Mouse (Mus musculus) inflammation-experienced regulatory T-cells, adult 6 months (primary cell): ENCODE results near the gene Oaz3. TPM values are rescaled to one million over a fixed set of nuclear protein-coding genes. Genes with fewer than 3 reads are reported as not detected.
A peak's percentile ranks its signal among the peaks of the same experiment; 100 is the strongest.

Experiments
- ATAC-seq: one replicate; pipeline ENCODE4 v1.8.0; 2017
- polyA plus RNA-seq, 3 experiments: library from polyadenylated mRNA; unstranded; fragments of 100-300 nt; shearing (Covaris generic); gene quantifications; one replicate each; pipeline ENCODE4 v1.2.1; 2017

Gene Oaz3
- polyA plus RNA-seq, 3 experiments from 2014 or later: 0.75 to 1.2 (median 1.0) TPM

DNA sequence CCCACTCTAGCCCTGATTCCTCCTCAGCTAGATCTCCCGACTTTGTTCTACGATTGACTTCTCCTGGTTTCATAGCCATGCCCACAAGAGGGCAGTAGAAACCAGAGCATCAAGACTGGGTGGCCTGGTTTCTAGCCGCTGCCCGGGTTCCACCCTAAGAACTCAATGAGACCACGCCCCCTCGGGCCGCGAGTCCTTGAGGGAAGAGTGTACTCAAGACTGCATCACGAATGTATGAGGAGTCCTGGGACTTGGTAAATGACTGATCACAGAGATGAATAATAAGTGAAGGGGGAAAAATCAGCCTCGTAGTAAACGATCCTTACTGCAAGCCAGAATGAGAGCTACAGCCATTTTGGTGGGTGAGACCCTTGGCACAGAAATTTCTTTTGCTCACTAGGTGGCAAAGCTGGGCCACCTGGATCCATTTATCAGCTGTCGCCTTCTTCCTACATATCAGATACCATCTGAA, 12.8 kb upstream of the Oaz3 start:
- peak; percentile 75 for ATAC-seq

DNA sequence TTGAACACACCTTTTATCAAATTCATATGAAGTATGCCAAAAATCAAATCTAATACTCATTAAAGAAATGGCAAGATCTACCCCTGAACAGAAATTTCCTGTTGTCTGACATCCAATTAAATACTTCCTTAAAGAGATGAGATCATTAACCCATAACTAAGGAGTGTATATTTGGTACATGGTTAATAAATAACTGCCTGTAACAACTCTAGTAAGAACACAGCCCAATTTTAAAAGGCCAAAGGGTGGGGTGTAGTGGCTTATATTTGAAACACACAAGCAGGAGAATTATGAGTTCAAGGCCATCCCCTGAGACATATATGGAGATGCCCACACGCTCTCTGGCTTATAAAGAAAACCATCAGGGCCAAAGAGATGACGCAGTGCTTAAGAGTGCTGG, 5.7 kb upstream of the Oaz3 start:
- ATAC-seq: no peak

DNA sequence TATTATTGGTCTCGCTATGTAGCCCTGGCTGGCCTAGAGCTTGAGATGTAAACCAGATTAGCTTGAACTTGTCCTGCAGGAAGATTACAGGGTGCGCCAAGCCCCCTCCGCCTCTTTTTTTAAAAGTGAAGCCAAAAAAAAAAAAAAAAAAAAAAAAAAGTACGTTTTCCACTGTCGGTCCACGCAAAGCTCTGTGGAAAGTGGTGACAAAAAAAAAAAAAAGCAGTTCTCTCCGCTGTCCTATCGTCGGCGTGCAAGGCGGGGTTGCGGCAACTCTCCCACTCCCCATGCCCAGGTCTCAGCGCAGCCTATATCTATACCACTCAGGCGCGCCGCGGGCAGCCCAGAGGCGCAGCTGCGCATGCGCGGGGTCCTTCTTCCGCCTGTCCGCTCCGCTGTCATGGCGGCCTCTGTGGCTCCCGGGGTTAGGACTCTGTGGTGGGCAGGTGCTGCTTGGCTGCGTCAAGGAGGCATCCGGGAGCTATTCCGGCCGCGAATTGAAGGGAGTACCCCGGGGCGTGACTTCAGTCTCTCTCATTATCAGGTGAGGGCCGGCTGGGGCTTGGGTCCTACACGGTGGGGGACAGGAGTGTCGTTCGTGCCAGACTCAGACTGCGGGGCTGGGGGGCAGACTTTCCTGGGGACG, 641 bp downstream of the Oaz3 start, which contains the start of gene Mrpl9:
Gene Mrpl9, plus strand, starts transcription at position 368 of the 646 bp plus-strand sequence.
- peak; percentile 90 for ATAC-seq

- ATAC-seq: no peak
Measured at GRCm38 (mm10) chr3:94441182-94441581, 2.5 kb downstream of the Oaz3 start.

DNA sequence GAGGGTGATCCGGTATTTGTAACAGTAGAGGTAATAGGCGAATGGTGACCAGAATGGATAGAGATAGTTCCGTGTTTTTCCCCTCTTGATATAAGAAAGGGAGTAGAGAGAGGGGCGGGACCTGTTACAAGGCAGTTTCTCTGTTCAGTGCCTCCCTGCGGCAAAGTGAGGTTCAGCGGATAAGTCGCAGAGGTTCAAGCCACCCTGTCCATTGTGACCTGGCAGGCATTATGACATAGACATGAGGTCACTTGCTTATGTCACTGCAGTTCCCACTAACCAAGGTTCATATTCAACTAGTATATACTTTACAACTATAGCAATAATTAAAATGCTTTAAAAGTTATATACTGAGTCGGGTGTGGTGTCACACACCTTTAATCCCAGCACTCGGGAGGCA, 7.3 kb downstream of the Oaz3 start:
- no peak for ATAC-seq

- ATAC-seq: no peak
Measured at GRCm38 (mm10) chr3:94434305-94434704, 9.4 kb downstream of the Oaz3 start.

DNA sequence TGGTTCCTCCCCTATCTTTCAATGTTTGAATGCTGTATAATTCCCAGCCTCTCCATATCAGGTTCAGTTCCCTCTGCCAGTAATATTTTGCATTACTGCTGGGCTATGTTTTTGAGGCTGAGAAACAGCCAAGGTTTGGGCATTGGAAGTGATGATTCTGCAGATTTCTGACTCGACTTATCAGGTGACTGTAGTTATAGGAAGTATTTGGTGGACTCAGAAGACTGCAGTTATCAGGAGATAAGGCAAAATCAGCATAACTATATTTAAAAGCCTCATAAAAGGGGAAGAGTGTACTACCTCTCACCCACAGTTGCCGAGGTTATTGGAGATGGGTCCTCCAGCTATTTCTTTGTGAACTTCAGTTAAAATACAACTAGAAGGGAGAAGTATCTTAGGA, 12.7 kb downstream of the Oaz3 start:
- ATAC-seq: no peak

- peak; percentile 97 for ATAC-seq
Measured at GRCm38 (mm10) chr3:94413031-94413679, 30.6 kb downstream of the Oaz3 start, which contains the start of gene Tdrkh. Gene Tdrkh, plus strand, starts transcription at chr3:94413273.

- ATAC-seq: peak; percentile 6
Measured at GRCm38 (mm10) chr3:94412530-94412929, 31.2 kb downstream of the Oaz3 start.

- no peak for ATAC-seq
Measured at GRCm38 (mm10) chr3:94405561-94405960, 38.2 kb downstream of the Oaz3 start.

DNA sequence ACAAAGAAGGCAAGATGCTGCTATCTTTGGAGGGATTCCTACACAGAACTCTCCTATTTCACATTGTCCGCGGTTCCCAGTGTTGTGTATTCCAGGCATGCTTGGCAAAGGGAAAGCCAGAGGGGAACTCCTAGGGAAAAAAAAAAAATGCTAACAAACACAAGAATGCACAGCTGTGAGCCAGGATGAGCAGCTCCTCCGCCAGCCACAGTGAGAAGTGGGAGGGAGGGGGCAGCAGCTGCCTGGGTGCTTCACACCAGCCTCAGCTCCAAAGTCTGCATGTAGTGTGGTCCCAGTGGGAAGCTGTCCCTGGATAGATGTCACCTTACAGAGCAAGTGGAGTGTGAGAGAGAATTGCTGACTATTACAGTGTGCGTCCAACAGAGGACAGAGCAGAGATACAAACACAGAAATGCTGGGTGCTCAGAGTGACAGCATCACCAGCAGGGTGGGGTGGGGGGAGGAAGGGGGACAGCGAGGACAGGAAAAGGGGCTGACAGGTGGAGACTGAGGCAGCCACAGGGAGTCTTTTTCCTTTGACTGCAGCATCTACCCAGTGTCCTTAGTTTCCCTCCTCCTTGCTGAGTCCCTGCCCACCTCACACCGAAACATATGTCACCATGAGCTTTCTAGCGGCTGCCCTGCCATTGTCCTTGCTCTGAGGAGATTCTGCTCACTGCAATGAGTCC, 39.2 kb downstream of the Oaz3 start:
- no peak for ATAC-seq

DNA sequence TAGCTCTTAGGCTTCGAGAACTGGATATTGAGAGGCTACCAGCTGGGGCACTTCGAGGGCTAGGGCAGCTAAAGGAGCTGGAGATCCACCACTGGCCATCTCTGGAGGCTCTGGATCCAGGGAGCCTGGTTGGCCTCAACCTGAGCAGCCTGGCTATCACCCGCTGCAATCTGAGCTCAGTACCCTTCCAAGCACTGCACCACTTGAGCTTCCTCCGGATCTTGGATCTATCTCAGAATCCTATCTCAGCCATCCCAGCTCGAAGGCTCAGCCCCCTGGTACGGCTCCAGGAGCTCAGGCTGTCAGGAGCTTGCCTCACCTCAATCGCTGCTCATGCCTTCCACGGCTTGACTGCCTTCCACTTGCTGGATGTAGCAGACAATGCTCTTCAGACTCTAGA, 41.3 kb downstream of the Oaz3 start:
- ATAC-seq: no peak

DNA sequence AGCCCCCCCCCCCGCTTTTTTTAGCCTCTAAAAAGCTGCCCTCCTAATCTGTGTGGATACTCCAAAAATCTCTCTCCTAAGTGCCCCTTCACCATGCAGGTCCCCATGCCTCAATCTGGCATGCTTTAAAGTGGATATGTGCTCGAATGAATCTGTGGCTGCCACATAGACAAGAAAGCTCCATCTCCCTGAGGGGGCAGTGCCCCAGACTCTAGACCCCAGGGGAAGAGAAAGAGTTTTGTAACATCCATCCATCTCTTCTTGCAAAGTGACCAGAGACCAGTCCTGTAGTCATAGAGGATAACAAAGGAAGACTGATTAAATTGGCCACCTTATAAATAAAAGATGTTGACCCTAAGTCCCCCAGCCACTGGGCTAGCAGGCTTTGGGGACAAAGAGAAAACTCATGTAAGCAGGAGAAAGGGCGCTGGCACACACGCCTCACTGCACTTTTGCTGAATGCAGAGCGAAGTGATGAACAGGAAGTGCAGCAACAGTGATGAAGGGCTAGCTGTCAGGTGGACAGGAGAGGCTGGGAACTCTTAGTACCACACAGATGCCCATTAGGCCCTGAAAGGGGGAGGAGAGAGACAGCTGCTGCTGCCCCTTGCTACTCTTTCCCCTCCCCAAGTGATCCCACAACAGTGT, 43.9 kb downstream of the Oaz3 start:
- no peak for ATAC-seq

- ATAC-seq: no peak
Measured at GRCm38 (mm10) chr3:94398943-94399481, 44.7 kb downstream of the Oaz3 start.

GRCm38 (mm10) chr3:94398217-94398616, 45.5 kb downstream of the Oaz3 start, which contains the start of gene Lingo4:
Gene Lingo4, plus strand, starts transcription at chr3:94398517.
- no peak for ATAC-seq

DNA sequence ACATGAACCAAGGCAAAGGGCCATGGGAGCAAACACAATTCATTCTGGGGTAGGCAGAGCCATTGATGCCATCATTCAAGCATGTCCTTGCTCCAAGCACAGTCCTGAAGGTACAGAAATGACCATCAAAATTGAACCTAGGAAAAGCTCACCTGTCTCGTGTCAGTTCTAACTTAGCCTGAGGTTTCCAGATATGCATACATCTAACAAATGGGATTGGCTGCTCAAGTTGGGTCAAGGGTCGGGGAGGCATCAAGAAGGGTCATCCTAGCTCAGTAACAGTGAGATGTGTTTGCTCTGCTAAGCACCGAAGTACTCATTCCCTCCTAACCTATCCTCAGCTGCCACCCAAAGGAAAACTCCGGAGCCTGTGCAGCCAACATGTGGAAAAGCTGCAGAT, 46.9 kb downstream of the Oaz3 start:
- ATAC-seq: no peak

GRCm38 (mm10) chr3:94396336-94396735, 47.4 kb downstream of the Oaz3 start:
- ATAC-seq: no peak

DNA sequence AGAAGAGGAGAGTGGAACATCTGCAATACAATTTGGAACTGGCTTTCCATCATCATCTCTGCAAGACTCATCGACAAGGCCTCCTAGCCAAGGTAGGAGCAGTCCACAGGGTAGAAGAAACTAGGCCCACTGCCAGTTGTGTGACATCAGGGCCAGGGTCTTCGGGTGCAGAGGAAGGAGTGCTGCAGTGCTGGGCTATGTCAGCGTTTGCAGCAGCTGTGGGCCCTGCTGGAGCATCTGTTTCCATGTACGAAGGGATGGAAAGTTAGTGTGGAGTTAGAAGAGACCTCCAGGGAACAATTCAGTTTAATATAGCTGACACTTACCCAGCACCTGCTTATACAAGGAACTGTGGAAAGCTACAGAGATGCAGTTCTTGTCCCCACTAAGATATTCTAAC, 50.7 kb downstream of the Oaz3 start:
- no peak for ATAC-seq

DNA sequence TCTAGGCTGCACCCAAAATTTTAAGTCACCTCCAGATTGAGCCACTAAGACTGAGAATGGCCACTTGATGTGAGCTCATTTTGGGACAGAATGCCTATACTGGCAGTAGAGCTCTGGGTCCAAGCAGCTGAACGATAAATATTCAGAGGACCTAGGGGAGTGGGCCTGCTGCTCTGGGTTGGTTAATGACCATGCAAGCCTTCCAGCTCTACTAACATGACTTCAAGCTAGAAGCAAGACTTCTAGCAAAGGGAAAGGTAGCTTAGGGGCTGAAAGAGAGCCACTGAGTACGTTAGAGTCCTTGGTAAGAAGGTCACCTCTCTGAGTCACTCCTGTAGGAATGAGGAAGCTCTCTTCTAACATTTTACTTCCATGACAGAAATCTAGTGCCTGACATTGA, 51.6 kb downstream of the Oaz3 start:
- no peak for ATAC-seq

GRCm38 (mm10) chr3:94391001-94391400, 52.7 kb downstream of the Oaz3 start:
- ATAC-seq: no peak

DNA sequence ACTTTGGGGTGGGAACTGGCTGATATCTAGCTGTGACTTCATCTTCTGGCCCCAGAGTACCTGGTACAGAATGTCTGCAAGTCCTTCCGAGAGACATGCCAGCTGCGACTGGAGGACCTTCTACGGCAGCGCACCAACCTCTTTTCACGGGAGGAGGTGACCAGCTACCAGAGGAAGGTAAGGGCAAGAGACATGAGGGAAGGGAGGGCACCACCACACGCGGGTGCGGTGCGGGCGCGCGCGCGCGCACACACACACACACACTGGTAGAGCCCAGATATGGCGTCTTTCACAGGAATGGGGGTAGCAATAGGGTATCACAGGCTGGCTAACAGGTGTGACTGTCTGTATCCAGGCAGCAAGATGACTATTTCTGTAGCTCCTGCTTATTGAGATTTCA, 54.3 kb downstream of the Oaz3 start:
- ATAC-seq: no peak

- peak; percentile 86 for ATAC-seq
Measured at GRCm38 (mm10) chr3:94388047-94388446, 55.7 kb downstream of the Oaz3 start.

DNA sequence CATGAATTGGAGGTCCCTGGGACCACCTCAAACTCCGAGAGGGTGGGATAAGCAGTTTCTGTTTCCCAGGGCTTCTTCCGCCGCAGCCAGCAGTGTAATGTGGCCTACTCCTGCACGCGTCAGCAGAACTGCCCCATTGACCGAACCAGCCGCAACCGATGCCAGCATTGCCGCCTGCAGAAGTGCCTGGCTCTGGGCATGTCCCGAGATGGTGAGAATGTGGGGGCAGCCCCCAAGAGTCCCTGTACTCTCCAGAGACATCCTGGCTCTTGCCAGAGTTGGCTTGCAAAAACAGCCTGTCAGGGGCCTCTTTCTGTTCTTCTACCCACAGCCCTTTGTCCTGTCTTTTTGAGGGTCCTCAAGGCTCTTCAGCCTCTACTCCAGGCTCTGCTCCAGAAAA, 56.3 kb downstream of the Oaz3 start:
- no peak for ATAC-seq
